Mouse (Mus musculus): Measurements from ENCODE around the gene Cnnm4. TPM values are rescaled to one million over a fixed set of nuclear protein-coding genes. Genes with fewer than 3 reads are reported as not detected.

Gene Cnnm4
- polyA plus RNA-seq, 1 experiment, result 103 TPM

- DNase-seq (ENCODE audit: low read depth, low spot score), result no peak
- 3% methylated on average over 123 of the region's 126 CpGs for WGBS
Observed at GRCm38 (mm10) chr1:36512089-36512965, 40.9 kb downstream of the Cnnm4 start.

- DNase-seq (ENCODE audit: low read depth, low spot score), result no peak
- whole genome bisulfite sequencing, result 3% methylated on average over 16 of the region's 16 CpGs
Observed at GRCm38 (mm10) chr1:36512966-36513280, 41.5 kb downstream of the Cnnm4 start.

GRCm38 (mm10) chr1:36513310-36513709 lies 41.9 kb downstream of the Cnnm4 start:
- no peak for DNase-seq (ENCODE audit: low read depth, low spot score)
- 9% methylated on average over 1 of the region's 1 CpGs for WGBS

- WGBS, result 71% methylated on average over 2 of the region's 2 CpGs
- DNase-seq (ENCODE audit: low read depth, low spot score), result no peak
Observed at GRCm38 (mm10) chr1:36513718-36514117, 42.3 kb downstream of the Cnnm4 start.

GRCm38 (mm10) chr1:36518259-36518658 lies 46.8 kb downstream of the Cnnm4 start:
- WGBS, result 74% methylated on average over 3 of the region's 3 CpGs
- no peak for DNase-seq (ENCODE audit: low read depth, low spot score)

GRCm38 (mm10) chr1:36519626-36520025 lies 48.2 kb downstream of the Cnnm4 start:
- DNase-seq (ENCODE audit: low read depth, low spot score), result no peak
- 74% methylated on average over 11 of the region's 11 CpGs for WGBS

- DNase-seq (ENCODE audit: low read depth, low spot score), result no peak
- 94% methylated on average over 7 of the region's 7 CpGs for WGBS
Observed at GRCm38 (mm10) chr1:36522210-36522609, 50.8 kb downstream of the Cnnm4 start.

GRCm38 (mm10) chr1:36523332-36524013 lies 52.1 kb downstream of the Cnnm4 start:
- WGBS, result 34% methylated on average over 9 of the region's 9 CpGs

GRCm38 (mm10) chr1:36524058-36524457 lies 52.6 kb downstream of the Cnnm4 start:
- DNase-seq (ENCODE audit: low read depth, low spot score), result no peak
- WGBS, result 51% methylated on average over 5 of the region's 5 CpGs

More at GRCm38 (mm10) chr1:36523332-36524013, 52.1 kb downstream of the Cnnm4 start:
- no peak for DNase-seq (ENCODE audit: low read depth, low spot score)

- 75% methylated on average over 12 of the region's 12 CpGs for WGBS
- no peak for DNase-seq (ENCODE audit: low read depth, low spot score)
Observed at GRCm38 (mm10) chr1:36525774-36526173, 54.4 kb downstream of the Cnnm4 start.

- no peak for DNase-seq (ENCODE audit: low read depth, low spot score)
- whole genome bisulfite sequencing, result 85% methylated on average over 10 of the region's 10 CpGs
Observed at GRCm38 (mm10) chr1:36526903-36527302, 55.5 kb downstream of the Cnnm4 start.

GRCm38 (mm10) chr1:36528351-36528750 lies 56.9 kb downstream of the Cnnm4 start:
- WGBS, result 16% methylated on average over 1 of the region's 1 CpGs
- DNase-seq (ENCODE audit: low read depth, low spot score), result no peak

GRCm38 (mm10) chr1:36529274-36529673 lies 57.9 kb downstream of the Cnnm4 start:
- 85% methylated on average over 4 of the region's 4 CpGs for WGBS
- DNase-seq (ENCODE audit: low read depth, low spot score), result no peak

- no peak for DNase-seq (ENCODE audit: low read depth, low spot score)
- 96% methylated on average over 4 of the region's 4 CpGs for WGBS
Observed at GRCm38 (mm10) chr1:36529875-36530274, 58.5 kb downstream of the Cnnm4 start.

GRCm38 (mm10) chr1:36530485-36530884 lies 59.1 kb downstream of the Cnnm4 start:
- DNase-seq (ENCODE audit: low read depth, low spot score), result no peak
- 55% methylated on average over 8 of the region's 8 CpGs for WGBS

GRCm38 (mm10) chr1:36530962-36531361 lies 59.5 kb downstream of the Cnnm4 start:
- DNase-seq (ENCODE audit: low read depth, low spot score), result no peak
- 88% methylated on average over 7 of the region's 7 CpGs for WGBS

- DNase-seq (ENCODE audit: low read depth, low spot score), result no peak
- 91% methylated on average over 12 of the region's 12 CpGs for WGBS
Observed at GRCm38 (mm10) chr1:36531461-36531860, 60.0 kb downstream of the Cnnm4 start.

GRCm38 (mm10) chr1:36533546-36533945 lies 62.1 kb downstream of the Cnnm4 start:
- DNase-seq (ENCODE audit: low read depth, low spot score), result no peak

GRCm38 (mm10) chr1:36534595-36535058 lies 63.2 kb downstream of the Cnnm4 start:
- no peak for DNase-seq (ENCODE audit: low read depth, low spot score)
- WGBS, result 29% methylated on average over 6 of the region's 6 CpGs

More at GRCm38 (mm10) chr1:36533546-36533945, 62.1 kb downstream of the Cnnm4 start:
- WGBS, result 84% methylated on average over 6 of the region's 6 CpGs

- no peak for DNase-seq (ENCODE audit: low read depth, low spot score)
- 83% methylated on average over 11 of the region's 11 CpGs for WGBS
Observed at GRCm38 (mm10) chr1:36535477-36536396, 64.3 kb downstream of the Cnnm4 start.
